Mouse (Mus musculus) forebrain, embryonic 16.5 days (tissue): Measurements from ENCODE around the gene Ints2. TPM values are rescaled to one million over a fixed set of nuclear protein-coding genes. Genes with fewer than 3 reads are reported as not detected.
"Not testable (repeated sequence)": the region's sequence is repeated elsewhere in the genome, so short reads cannot be mapped to it uniquely, and the experiment has no call there.

Experiments
- ATAC-seq: fragments of 200-750 bp; cut with Nextera tagmentation; 2 replicates; pipeline ENCODE4 v1.8.0; 2017; ENCODE audit warnings: mild to moderate bottlenecking, moderate library complexity
- H3K27ac ChIP-seq: fragments of 300-500 bp; sonication (generic); 2 replicates; pipeline ENCODE4 v1.5.1; 2014; ENCODE audit warnings: low read length, control low read depth
- H3K27me3 ChIP-seq: fragments of 300-500 bp; sonication (generic); replicated peaks from 2 replicates; pipeline ENCODE4 v1.6.1; 2014; ENCODE audit warnings: low read length; ENCODE audit not compliant: control insufficient read depth, insufficient read depth
- H3K36me3 ChIP-seq: fragments of 300-500 bp; sonication (generic); 2 replicates; pipeline ENCODE4 v1.6.1; 2014; ENCODE audit not compliant: control insufficient read depth, insufficient read depth
- H3K4me1 ChIP-seq: fragments of 300-500 bp; sonication (generic); replicated peaks from 2 replicates; pipeline ENCODE4 v1.6.1; 2014; ENCODE audit warnings: low read length; ENCODE audit not compliant: control insufficient read depth, insufficient read depth
- H3K4me2 ChIP-seq: fragments of 300-500 bp; sonication (generic); 2 replicates; pipeline ENCODE4 v1.6.1; 2014; ENCODE audit warnings: mild to moderate bottlenecking, low read length, control low read depth
- H3K4me3 ChIP-seq: fragments of 300-500 bp; sonication (generic); replicated peaks from 2 replicates; pipeline ENCODE4 v1.5.1; 2014; ENCODE audit warnings: mild to moderate bottlenecking, low read length, control low read depth
- H3K9ac ChIP-seq: fragments of 300-500 bp; sonication (generic); replicated peaks from 2 replicates; pipeline ENCODE4 v1.6.1; 2014; ENCODE audit warnings: low read depth, low read length, control low read depth
- H3K9me3 ChIP-seq: fragments of 300-500 bp; sonication (generic); 2 replicates; pipeline ENCODE4 v1.6.1; 2016; ENCODE audit warnings: low read length; ENCODE audit not compliant: control insufficient read depth
- WGBS: fragments of 180-500 bp; shearing (Covaris S2); extraction: QIAGEN DNeasy Blood & Tissue Kit; methylation state at CpG from one replicate; pipeline ENCODE4 v1.1.7; 2014; 5-methylcytosine and 5-hydroxymethylcytosine counted together
- polyA plus RNA-seq: library from polyadenylated mRNA; unstranded; fragments of >200 nt; fragmentation: Nextera tagmentation; extraction: Ambion mirVana; gene quantifications from 2 replicates; pipeline ENCODE4 v1.2.1, GENCODE M21; 2015

The Ints2 gene
- polyA plus RNA-seq, 1 experiment from 2014 or later: 31.0 TPM

- Histone ChIP-seq H3K9me3 (peaks cover 5% of the 10 kb centered on the region), H3K4me2 (peak overlapping the region; percentile 57; the same call in 1 of the 2 replicates), H3K4me3 (no peak overlapping the region), H3K27me3 (no peaks in the 10 kb centered on the region), H3K36me3 (peaks cover 12% of the 10 kb centered on the region), H3K27ac (no peak overlapping the region), H3K9ac (no peak overlapping the region), H3K4me1 (peaks cover 11% of the 10 kb centered on the region)
- ATAC-seq: no peak
- 60% methylated on average over 4 of the region's 4 CpGs for WGBS
Measured at GRCm38 (mm10) chr11:86199733-86200132, 57.6 kb downstream of the Ints2 start.

GRCm38 (mm10) chr11:86185224-86185623 lies 72.2 kb downstream of the Ints2 start:
- not testable (repeated sequence) for ATAC-seq, H3K4me2 ChIP-seq, H3K36me3 ChIP-seq, H3K27ac ChIP-seq, H3K9me3 ChIP-seq, H3K4me1 ChIP-seq, H3K9ac ChIP-seq, H3K27me3 ChIP-seq, H3K4me3 ChIP-seq
- 89% methylated on average over 7 of the region's 7 CpGs for WGBS

GRCm38 (mm10) chr11:86175833-86176232 lies 81.5 kb downstream of the Ints2 start:
- 85% methylated on average over 3 of the region's 3 CpGs for WGBS
- H3K27me3 ChIP-seq: no peaks in the 10 kb centered on the region
- H3K4me3 ChIP-seq: no peak overlapping the region
- H3K4me2 ChIP-seq: no peak overlapping the region
- H3K9me3 ChIP-seq: no peaks in the 10 kb centered on the region
- no peaks in the 10 kb centered on the region for H3K4me1 ChIP-seq
- H3K27ac ChIP-seq: no peak overlapping the region
- H3K36me3 ChIP-seq: no peaks in the 10 kb centered on the region
- H3K9ac ChIP-seq: no peak overlapping the region
- no peak for ATAC-seq

- Histone ChIP-seq H3K9me3 (no peaks in the 10 kb centered on the region), H3K27me3 (no peaks in the 10 kb centered on the region), H3K27ac (no peak overlapping the region), H3K36me3 (no peaks in the 10 kb centered on the region), H3K4me3 (no peak overlapping the region), H3K4me2 (no peak overlapping the region), H3K4me1 (no peaks in the 10 kb centered on the region), H3K9ac (no peak overlapping the region)
- 54% methylated on average over 2 of the region's 2 CpGs for WGBS
- no peak for ATAC-seq
Measured at GRCm38 (mm10) chr11:86174173-86174572, 83.2 kb downstream of the Ints2 start.

GRCm38 (mm10) chr11:86170743-86171142 lies 86.6 kb downstream of the Ints2 start:
- Histone ChIP-seq H3K9ac (no peak overlapping the region), H3K9me3 (no peaks in the 10 kb centered on the region), H3K4me3 (no peak overlapping the region), H3K27ac (no peak overlapping the region), H3K27me3 (no peaks in the 10 kb centered on the region), H3K4me1 (no peaks in the 10 kb centered on the region), H3K36me3 (no peaks in the 10 kb centered on the region), H3K4me2 (no peak overlapping the region)
- WGBS: 94% methylated on average over 2 of the region's 2 CpGs
- no peak for ATAC-seq

Other genes with a start within 250 kb of the Ints2 start
- gene Brip1, start 56.4 kb downstream of the Ints2 start, polyA plus RNA-seq: 2.9 and 4.8 TPM in 2 replicates
- 13.2 and 15.2 TPM in 2 replicates for gene Med13, start 100.0 kb upstream of the Ints2 start, polyA plus RNA-seq
- 21.6 and 23.4 TPM in 2 replicates for gene Rnft1, start 227.1 kb upstream of the Ints2 start, polyA plus RNA-seq